Mouse (Mus musculus) liver, postnatal 0 days (tissue): ENCODE data around the gene Nt5e. TPM values are rescaled to one million over a fixed set of nuclear protein-coding genes. Genes with fewer than 3 reads are reported as not detected.

Source experiments
- ATAC-seq: fragments of 200-750 bp; cut with Nextera tagmentation; 2 replicates; pipeline ENCODE4 v1.8.0; 2017; ENCODE audit warnings: mild to moderate bottlenecking, moderate library complexity
- DNase-seq: peaks from one replicate; pipeline ENCODE4 v3.0.0-alpha.2; 2016
- H3K27ac ChIP-seq: fragments of 300-500 bp; sonication (generic); 2 replicates; pipeline ENCODE4 v1.5.1; 2014; ENCODE audit warnings: antibody characterized with exemption, moderate library complexity, mild to moderate bottlenecking, low read depth
- H3K27me3 ChIP-seq: fragments of 300-500 bp; sonication (generic); 2 replicates; pipeline ENCODE4 v1.6.1; 2014; ENCODE audit warnings: low read length, control low read depth, mixed read lengths; ENCODE audit not compliant: insufficient read depth
- H3K36me3 ChIP-seq: fragments of 300-500 bp; sonication (generic); replicated peaks from 2 replicates; pipeline ENCODE4 v1.6.1; 2014; ENCODE audit warnings: mild to moderate bottlenecking, control low read depth, low read length, moderate library complexity, mixed read lengths; ENCODE audit not compliant: insufficient read depth
- H3K4me1 ChIP-seq: fragments of 300-500 bp; sonication (generic); 2 replicates; pipeline ENCODE4 v1.6.1; 2014; ENCODE audit warnings: antibody characterized with exemption, mild to moderate bottlenecking, control low read depth; ENCODE audit not compliant: insufficient read depth
- H3K4me2 ChIP-seq: fragments of 300-500 bp; sonication (generic); 2 replicates; pipeline ENCODE4 v1.6.1; 2014; ENCODE audit warnings: low read depth, mild to moderate bottlenecking, low read length, moderate library complexity, mixed read lengths
- H3K4me3 ChIP-seq: fragments of 300-500 bp; sonication (generic); 2 replicates; pipeline ENCODE4 v1.5.1; 2014; ENCODE audit warnings: low read depth, low read length
- H3K9ac ChIP-seq: fragments of 300-500 bp; sonication (generic); replicated peaks from 2 replicates; pipeline ENCODE4 v1.6.1; 2014; ENCODE audit warnings: mild to moderate bottlenecking, moderate library complexity
- H3K9me3 ChIP-seq: fragments of 300-500 bp; sonication (generic); 2 replicates; pipeline ENCODE4 v1.6.1; 2016; ENCODE audit warnings: mild to moderate bottlenecking, control low read depth, low read length, mixed read lengths
- CTCF ChIP-seq: sonication (generic); IDR thresholded peaks from 2 replicates; pipeline ENCODE4 v1.5.1; 2016; ENCODE audit warnings: antibody characterized with exemption, low read depth
- EP300 ChIP-seq: IDR thresholded peaks from 2 replicates; pipeline ENCODE4 v1.6.1; 2016; ENCODE audit warnings: antibody characterized with exemption, low read depth, mild to moderate bottlenecking
- WGBS: fragments of 180-500 bp; shearing (Covaris S2); extraction: QIAGEN DNeasy Blood & Tissue Kit; methylation state at CpG from one replicate; pipeline ENCODE4 v1.1.7; 2014; ENCODE audit not compliant: insufficient replicate concordance; 5-methylcytosine and 5-hydroxymethylcytosine counted together
- polyA plus RNA-seq: library from polyadenylated mRNA; unstranded; fragments of >200 nt; fragmentation: Nextera tagmentation; extraction: Ambion mirVana; gene quantifications from 2 replicates; pipeline ENCODE4 v1.2.1, GENCODE M21; 2015

The Nt5e gene
- polyA plus RNA-seq, 1 experiment from 2014 or later = 18.9 TPM

GRCm38 (mm10) chr9:88404515-88404914 lies 77.5 kb downstream of the Nt5e start:
- Histone ChIP-seq H3K36me3 (peaks cover 11% of the 10 kb centered on the region), H3K4me3 (peak overlapping the region; percentile 10; the same call in 1 of the 2 replicates), H3K27me3 (no peaks in the 10 kb centered on the region), H3K4me1 (0 out of 2 replicates have a peak, but pooled peaks cover 2% of the 10 kb centered on the region), H3K4me2 (peak overlapping the region; percentile 64), H3K27ac (peak overlapping the region; percentile 13), H3K9ac (no peak overlapping the region), H3K9me3 (no peaks in the 10 kb centered on the region)
- 48% methylated on average over 6 of the region's 6 CpGs for WGBS
- ATAC-seq = peak; percentile 70
- no peak for DNase-seq
- no peak for TF ChIP-seq CTCF
- no peak for TF ChIP-seq EP300

GRCm38 (mm10) chr9:88409978-88410377 lies 83.0 kb downstream of the Nt5e start:
- Histone ChIP-seq H3K4me3 (no peak overlapping the region), H3K27me3 (no peaks in the 10 kb centered on the region), H3K36me3 (peaks cover 13% of the 10 kb centered on the region; the same call in 1 of the 2 replicates), H3K4me2 (no peak overlapping the region), H3K4me1 (no peaks in the 10 kb centered on the region), H3K9ac (no peak overlapping the region), H3K27ac (no peak overlapping the region), H3K9me3 (no peaks in the 10 kb centered on the region)
- TF ChIP-seq EP300 (no peak), CTCF (no peak)
- ATAC-seq (no peak), DNase-seq (no peak)
- 83% methylated on average over 2 of the region's 2 CpGs for WGBS

GRCm38 (mm10) chr9:88416752-88417151 lies 89.8 kb downstream of the Nt5e start:
- DNase-seq (no peak), ATAC-seq (no peak)
- H3K4me1 ChIP-seq = no peaks in the 10 kb centered on the region
- H3K27me3 ChIP-seq = no peaks in the 10 kb centered on the region
- H3K4me2 ChIP-seq = no peak overlapping the region
- H3K9ac ChIP-seq = no peak overlapping the region
- WGBS = 64% methylated on average over 1 of the region's 1 CpGs
- TF ChIP-seq EP300 (no peak), CTCF (no peak)
- no peak overlapping the region for H3K27ac ChIP-seq
- no peaks in the 10 kb centered on the region for H3K9me3 ChIP-seq
- peaks cover 15% of the 10 kb centered on the region; the same call in 1 of the 2 replicates for H3K36me3 ChIP-seq
- H3K4me3 ChIP-seq = no peak overlapping the region

Other genes starting within 250 kb of the Nt5e start
- gene Snx14, start 111.8 kb downstream of the Nt5e start, polyA plus RNA-seq = 7.9 TPM in 2 replicates
- gene Gm20537, start 129.4 kb downstream of the Nt5e start, polyA plus RNA-seq = 0.13 TPM in 1 of 2 replicates, not detected in the other
- 25.6 and 27.3 TPM in 2 replicates for gene Syncrip, start 155.4 kb downstream of the Nt5e start, polyA plus RNA-seq
- 4.5 and 4.6 TPM in 2 replicates for gene Zfp949, start 220.8 kb downstream of the Nt5e start, polyA plus RNA-seq